Mouse (Mus musculus) ES-E14 (cell line): Measurements from ENCODE around the gene Sdk2. TPM values are rescaled to one million over a fixed set of nuclear protein-coding genes. Genes with fewer than 3 reads are reported as not detected.

Experiments
- DNase-seq: peaks from one replicate; pipeline ENCODE4 v3.0.0-alpha.2; 2013; ENCODE audit warnings: low read depth, low spot score
- H3K27ac ChIP-seq: 2 replicates; pipeline ENCODE4 v1.5.1; 2012; ENCODE audit warnings: low read depth, mild to moderate bottlenecking, low read length, moderate library complexity, mixed read lengths; ENCODE audit not compliant: poor library complexity, insufficient read depth, severe bottlenecking
- H3K36me3 ChIP-seq: 2 replicates; pipeline ENCODE4 v1.6.1; 2012; ENCODE audit warnings: mild to moderate bottlenecking, low read length, moderate library complexity, mixed read lengths; ENCODE audit not compliant: control insufficient read depth, poor library complexity, insufficient read depth, severe bottlenecking
- H3K4me1 ChIP-seq, 2 experiments: fragments of 150-350 bp in 1 of 2; sonication (generic) in 1 of 2; 2 replicates each; pipeline ENCODE4 v1.6.1; 2012; ENCODE audit warnings: low read length in 2 of 2, mild to moderate bottlenecking in 1 of 2, mixed read lengths in 1 of 2; ENCODE audit not compliant: control insufficient read depth in 2 of 2, insufficient read depth in 2 of 2, poor library complexity in 1 of 2
- H3K4me3 ChIP-seq, 2 experiments: fragments of 150-350 bp in 1 of 2; sonication (generic) in 1 of 2; 2 replicates each; pipeline ENCODE4 v1.5.1; 2012; ENCODE audit warnings: low read length in 2 of 2, low read depth in 1 of 2, mild to moderate bottlenecking in 1 of 2, mixed read lengths in 1 of 2; ENCODE audit not compliant: insufficient read depth in 1 of 2, poor library complexity in 1 of 2, severe bottlenecking in 1 of 2
- H3K9ac ChIP-seq: 2 replicates; pipeline ENCODE4 v1.6.1; 2012; ENCODE audit warnings: low read depth, mild to moderate bottlenecking, low read length, mixed read lengths; ENCODE audit not compliant: poor library complexity, insufficient read depth, severe bottlenecking
- H3K9me3 ChIP-seq: fragments of 150-350 bp; sonication (generic); 2 replicates; pipeline ENCODE4 v1.6.1; 2012; ENCODE audit warnings: low read depth, mild to moderate bottlenecking, low read length; ENCODE audit not compliant: control insufficient read depth, insufficient read depth
- CHD2 ChIP-seq: IDR thresholded peaks from 2 replicates; pipeline ENCODE4 v1.6.1; 2014; ENCODE audit warnings: mild to moderate bottlenecking, low read depth, low read length, inconsistent platforms
- HCFC1 ChIP-seq: IDR thresholded peaks from 2 replicates; pipeline ENCODE4 v1.6.1; 2012; ENCODE audit warnings: low read length, inconsistent platforms, borderline replicate concordance; ENCODE audit not compliant: insufficient read depth
- MAFK ChIP-seq: IDR thresholded peaks from 2 replicates; pipeline ENCODE4 v1.6.1; 2014; ENCODE audit warnings: mild to moderate bottlenecking, low read depth, low read length, inconsistent platforms; ENCODE audit not compliant: insufficient read depth
- ZC3H11A ChIP-seq: IDR thresholded peaks from 2 replicates; pipeline ENCODE4 v1.6.1; 2012; ENCODE audit warnings: low read depth, mild to moderate bottlenecking, inconsistent platforms, low read length, borderline replicate concordance
- ZNF384 ChIP-seq: IDR thresholded peaks from 2 replicates; pipeline ENCODE4 v1.6.1; 2012; ENCODE audit warnings: low read depth, low read length, inconsistent platforms
- in situ Hi-C, 2 experiments: fragments of 600-800 bp; cut with MboI; formaldehyde crosslinking; loops; one replicate each; pipeline ENCODE4 v1.15.1; 2025; ENCODE audit warnings: low sequenced_read_pairs in 2 of 2, inconsistent platforms in 1 of 2; ENCODE audit not compliant: unreplicated experiment in 2 of 2
- total RNA-seq: library from RNA; depleted of rRNA; stranded (reverse); fragments of 300-350 nt; gene quantifications from 2 replicates; pipeline ENCODE4 v1.2.3, GENCODE M21; 2012

The Sdk2 gene
- total RNA-seq, 1 experiment: 2.0 TPM

- TF ChIP-seq HCFC1 (no peak), MAFK (no peak), CHD2 (no peak), ZC3H11A (no peak), ZNF384 (no peak)
- no peak for DNase-seq
- Histone ChIP-seq H3K27ac (no peak overlapping the region), H3K4me1 (peaks cover 0 to 11% of the 10 kb centered on the region in 2 experiments; a peak in 3 of 4 replicates), H3K4me3 (no peak overlapping the region), H3K36me3 (no peaks in the 10 kb centered on the region), H3K9me3 (no peaks in the 10 kb centered on the region), H3K9ac (no peak overlapping the region)
- in situ Hi-C loops: no loop called here
Measured at GRCm38 (mm10) chr11:113756578-113756977, 310.3 kb downstream of the Sdk2 start.

DNA sequence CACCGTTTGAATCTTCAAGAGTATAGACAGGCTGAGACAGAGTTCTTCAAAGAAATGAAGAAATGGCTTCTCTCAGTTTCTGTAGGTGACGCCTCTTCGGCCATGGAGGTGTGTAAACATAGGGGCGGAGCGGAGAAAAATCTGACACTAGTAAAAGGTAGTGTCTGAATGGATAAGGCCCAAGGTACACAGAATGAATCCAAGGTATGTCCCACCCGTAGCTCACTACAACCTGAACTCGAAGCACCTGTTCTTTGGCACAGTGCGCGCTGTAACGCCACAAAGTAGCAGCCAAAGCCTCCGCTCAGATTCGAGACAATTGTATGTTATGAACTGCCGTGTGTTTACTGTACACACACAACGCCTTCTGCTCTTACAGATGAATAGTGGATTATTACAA is 311.0 kb downstream of the Sdk2 start:
- H3K9ac ChIP-seq: no peak overlapping the region
- no peaks in the 10 kb centered on the region for H3K36me3 ChIP-seq
- DNase-seq: no peak
- H3K27ac ChIP-seq: no peak overlapping the region
- no peaks in the 10 kb centered on the region for H3K9me3 ChIP-seq
- no peak overlapping the region for H3K4me3 ChIP-seq
- TF ChIP-seq ZNF384 (no peak), CHD2 (no peak), HCFC1 (no peak), MAFK (no peak), ZC3H11A (no peak)
- H3K4me1 ChIP-seq: peaks cover 0 to 11% of the 10 kb centered on the region in 2 experiments; a peak in 3 of 4 replicates
- in situ Hi-C loops: no loop called here

DNA sequence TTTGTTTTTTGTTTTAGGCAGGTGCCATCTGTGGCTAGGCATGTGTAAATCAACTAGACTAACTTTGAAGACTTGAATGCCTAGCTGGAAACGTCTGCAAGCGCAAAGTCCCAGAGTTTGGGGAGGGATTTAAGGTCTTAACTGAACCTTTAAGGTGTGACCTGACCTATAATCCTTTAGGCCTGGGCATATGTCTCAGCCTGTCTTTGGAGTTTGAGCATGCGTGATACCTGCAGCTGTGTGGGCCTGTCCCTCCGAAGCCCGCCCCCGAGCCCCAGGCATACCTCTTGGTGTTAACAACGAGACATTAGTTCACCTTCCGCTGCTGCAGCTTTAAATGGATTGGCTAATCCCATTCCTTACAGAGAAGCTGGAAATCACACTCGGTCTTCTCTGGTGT is 312.0 kb downstream of the Sdk2 start:
- TF ChIP-seq MAFK (no peak), HCFC1 (no peak), ZNF384 (no peak), ZC3H11A (no peak), CHD2 (no peak)
- no peak overlapping the region for H3K9ac ChIP-seq
- in situ Hi-C loops: no loop called here
- H3K36me3 ChIP-seq: no peaks in the 10 kb centered on the region
- no peaks in the 10 kb centered on the region for H3K9me3 ChIP-seq
- H3K27ac ChIP-seq: no peak overlapping the region
- H3K4me3 ChIP-seq: no peak overlapping the region
- no peak for DNase-seq
- peaks cover 0 to 12% of the 10 kb centered on the region in 2 experiments; a peak in 3 of 4 replicates for H3K4me1 ChIP-seq

DNA sequence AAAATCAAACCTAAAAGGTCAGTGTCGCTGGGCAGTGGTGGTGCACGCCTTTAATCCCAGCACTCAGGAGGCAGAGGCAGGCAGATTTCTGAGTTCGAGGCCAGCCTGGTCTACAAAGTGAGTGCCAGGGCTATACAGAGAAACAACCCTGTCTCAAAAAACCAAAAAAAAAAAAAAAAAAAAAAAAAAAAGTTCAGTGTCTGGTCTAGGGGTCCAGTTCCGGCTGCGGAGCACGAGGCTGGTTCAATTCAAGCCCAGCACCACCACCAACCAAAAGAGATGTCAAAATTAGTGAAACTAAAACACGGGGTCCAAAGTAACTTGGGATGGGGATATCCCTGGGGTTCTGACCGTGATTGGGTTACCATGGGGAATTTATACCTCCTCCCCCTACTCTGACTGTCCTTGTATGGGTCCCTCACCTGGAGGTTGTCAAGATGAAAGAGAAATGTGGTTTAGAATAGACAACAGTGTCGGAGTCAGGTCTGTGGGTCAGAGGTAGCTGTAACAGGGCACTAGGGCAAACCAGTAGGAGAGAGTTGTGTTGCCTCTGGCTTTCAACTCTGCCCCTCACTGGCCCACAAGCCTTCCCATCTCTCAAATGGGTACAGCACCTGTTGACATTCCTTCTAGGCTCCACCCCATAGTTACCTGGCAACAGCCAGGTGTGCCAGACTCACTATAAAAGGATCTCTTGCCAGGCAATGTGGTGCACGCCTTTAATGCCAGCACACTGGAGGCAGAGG is 314.0 kb downstream of the Sdk2 start:
- peak overlapping the region; percentile 93; the same call in 1 of the 2 replicates for H3K27ac ChIP-seq
- TF ChIP-seq ZC3H11A (no peak), ZNF384 (peak; percentile 57; the same call in 1 of the 2 replicates), HCFC1 (no peak)
- peak overlapping the region; percentile 90 to 96; a peak in 3 of 4 replicates for H3K4me3 ChIP-seq
- in situ Hi-C loops: no loop called here
- H3K36me3 ChIP-seq: no peaks in the 10 kb centered on the region
- H3K9ac ChIP-seq: peak overlapping the region; percentile 84; the same call in 1 of the 2 replicates
- DNase-seq: no peak
- no peaks in the 10 kb centered on the region for H3K9me3 ChIP-seq
- H3K4me1 ChIP-seq: peaks cover 0 to 30% of the 10 kb centered on the region in 2 experiments; a peak in 3 of 4 replicates
